Mouse (Mus musculus) lung, embryonic 14.5 days (tissue): ENCODE data around the gene Gm5475. TPM values are rescaled to one million over a fixed set of nuclear protein-coding genes. Genes with fewer than 3 reads are reported as not detected.
A peak's percentile ranks its signal among the peaks of the same experiment; 100 is the strongest.
"Not testable (repeated sequence)": the region's sequence is repeated elsewhere in the genome, so short reads cannot be mapped to it uniquely, and the experiment has no call there.

Experiments used
- ATAC-seq: fragments of 200-750 bp; cut with Nextera tagmentation; 2 replicates; pipeline ENCODE4 v1.8.0; 2017; ENCODE audit warnings: mild to moderate bottlenecking, moderate TSS enrichment, moderate library complexity; ENCODE audit not compliant: insufficient read depth
- DNase-seq: peaks from one replicate; pipeline ENCODE4 v3.0.0-alpha.2; 2015
- H3K27ac ChIP-seq: fragments of 300-500 bp; sonication (generic); 2 replicates; pipeline ENCODE4 v1.5.1; 2014; ENCODE audit warnings: low read depth, mild to moderate bottlenecking, moderate library complexity
- H3K27me3 ChIP-seq: fragments of 300-500 bp; sonication (generic); 2 replicates; pipeline ENCODE4 v1.6.1; 2014; ENCODE audit warnings: low read length, control low read depth; ENCODE audit not compliant: insufficient read depth
- H3K36me3 ChIP-seq: fragments of 300-500 bp; sonication (generic); 2 replicates; pipeline ENCODE4 v1.6.1; 2014; ENCODE audit warnings: control low read depth; ENCODE audit not compliant: insufficient read depth
- H3K4me1 ChIP-seq: fragments of 300-500 bp; sonication (generic); 2 replicates; pipeline ENCODE4 v1.6.1; 2014; ENCODE audit warnings: antibody characterized with exemption, control low read depth; ENCODE audit not compliant: insufficient read depth
- H3K4me2 ChIP-seq: fragments of 300-500 bp; sonication (generic); 2 replicates; pipeline ENCODE4 v1.6.1; 2014; ENCODE audit warnings: mild to moderate bottlenecking
- H3K4me3 ChIP-seq: fragments of 300-500 bp; sonication (generic); 2 replicates; pipeline ENCODE4 v1.5.1; 2014; ENCODE audit warnings: low read depth, low read length
- H3K9ac ChIP-seq: fragments of 300-500 bp; sonication (generic); 2 replicates; pipeline ENCODE4 v1.6.1; 2014
- H3K9me3 ChIP-seq: fragments of 300-500 bp; sonication (generic); 2 replicates; pipeline ENCODE4 v1.6.1; 2016; ENCODE audit warnings: low read depth, low read length, control low read depth
- CTCF ChIP-seq: IDR thresholded peaks from 2 replicates; pipeline ENCODE4 v1.5.1; 2016; ENCODE audit warnings: antibody characterized with exemption, low read depth
- WGBS: fragments of 180-500 bp; shearing (Covaris S2); extraction: QIAGEN DNeasy Blood & Tissue Kit; methylation state at CpG from one replicate; pipeline ENCODE4 v1.1.7; 2014; 5-methylcytosine and 5-hydroxymethylcytosine counted together
- polyA plus RNA-seq: library from polyadenylated mRNA; unstranded; fragments of >200 nt; fragmentation: Nextera tagmentation; extraction: Ambion mirVana; gene quantifications from 2 replicates; pipeline ENCODE4 v1.2.1, GENCODE M21; 2014

Gene Gm5475
- polyA plus RNA-seq, result not detected in 2 replicates

GRCm38 (mm10) chr15:100421758-100422197 is at the start of gene Gm5475:
Gene Gm5475 (plus strand): TSS chr15:100422147.
- not testable (repeated sequence) for H3K4me1 ChIP-seq
- peak within 1 kb of the TSS; percentile 16; the same call in 1 of the 2 replicates for H3K27ac ChIP-seq

GRCm38 (mm10) chr15:100375066-100375465 is 46.9 kb upstream of the Gm5475 start:
- no peaks in the 10 kb centered on the region for H3K9me3 ChIP-seq
- no peak overlapping the region for H3K4me2 ChIP-seq
- DNase-seq (peak; percentile 84), ATAC-seq (no peak)
- no peaks in the 10 kb centered on the region for H3K36me3 ChIP-seq
- no peaks in the 10 kb centered on the region for H3K4me1 ChIP-seq
- 28% methylated on average over 5 of the region's 5 CpGs for WGBS
- no peak overlapping the region for H3K27ac ChIP-seq
- H3K9ac ChIP-seq, result no peak overlapping the region
- no peaks in the 10 kb centered on the region for H3K27me3 ChIP-seq
- H3K4me3 ChIP-seq, result no peak overlapping the region
- peak; percentile 65 for TF ChIP-seq CTCF

More at GRCm38 (mm10) chr15:100421758-100422197, at the start of gene Gm5475:
- WGBS, result 30% methylated on average over 3 of the region's 3 CpGs
- peak within 1 kb of the TSS; percentile 94 for H3K4me2 ChIP-seq
- H3K9me3 ChIP-seq, ATAC-seq, DNase-seq, H3K36me3 ChIP-seq: not testable (repeated sequence)
- peak within 1 kb of the TSS; percentile 91 for H3K9ac ChIP-seq
- peak within 1 kb of the TSS; percentile 96 for H3K4me3 ChIP-seq
- peaks cover 16% of the 10 kb centered on the region for H3K27me3 ChIP-seq

- not testable (repeated sequence) for H3K4me2 ChIP-seq, H3K36me3 ChIP-seq, H3K9me3 ChIP-seq, H3K27me3 ChIP-seq, DNase-seq, H3K27ac ChIP-seq, H3K9ac ChIP-seq, H3K4me3 ChIP-seq, H3K4me1 ChIP-seq
- 0 out of 2 replicates have a peak, but pooled peaks have one; percentile 2 for TF ChIP-seq CTCF
- WGBS, result 26% methylated on average over 3 of the region's 9 CpGs
- ATAC-seq, result peak; percentile 49; the same call in 1 of the 2 replicates
Measured at GRCm38 (mm10) chr15:100377847-100378505, 44.0 kb upstream of the Gm5475 start.

GRCm38 (mm10) chr15:100379658-100380057 is 42.3 kb upstream of the Gm5475 start:
- TF ChIP-seq CTCF, result no peak
- no peak overlapping the region for H3K4me3 ChIP-seq
- H3K27me3 ChIP-seq, result no peaks in the 10 kb centered on the region
- 68% methylated on average over 8 of the region's 8 CpGs for WGBS
- H3K9ac ChIP-seq, result no peak overlapping the region
- no peak for DNase-seq
- H3K4me2 ChIP-seq, result no peak overlapping the region
- no peak for ATAC-seq
- no peak overlapping the region for H3K27ac ChIP-seq
- H3K9me3 ChIP-seq, result no peaks in the 10 kb centered on the region
- H3K4me1 ChIP-seq, result no peaks in the 10 kb centered on the region
- H3K36me3 ChIP-seq, result no peaks in the 10 kb centered on the region

GRCm38 (mm10) chr15:100380104-100380503 is 41.8 kb upstream of the Gm5475 start:
- Histone ChIP-seq H3K4me2 (no peak overlapping the region), H3K4me1 (no peaks in the 10 kb centered on the region), H3K27me3 (no peaks in the 10 kb centered on the region), H3K4me3 (no peak overlapping the region), H3K9me3 (no peaks in the 10 kb centered on the region), H3K27ac (no peak overlapping the region), H3K9ac (no peak overlapping the region), H3K36me3 (no peaks in the 10 kb centered on the region)
- 52% methylated on average over 2 of the region's 2 CpGs for WGBS
- DNase-seq (no peak), ATAC-seq (no peak)
- no peak for TF ChIP-seq CTCF

- H3K27ac ChIP-seq, result no peak overlapping the region
- no peak overlapping the region for H3K4me2 ChIP-seq
- no peak overlapping the region for H3K9ac ChIP-seq
- TF ChIP-seq CTCF, result no peak
- H3K4me1 ChIP-seq, result no peaks in the 10 kb centered on the region
- 89% methylated on average over 9 of the region's 9 CpGs for WGBS
- H3K9me3 ChIP-seq, result 0 out of 2 replicates have a peak, but pooled peaks cover 3% of the 10 kb centered on the region
- ATAC-seq, result no peak
- H3K4me3 ChIP-seq, result no peak overlapping the region
- no peaks in the 10 kb centered on the region for H3K27me3 ChIP-seq
- no peak for DNase-seq
- H3K36me3 ChIP-seq, result no peaks in the 10 kb centered on the region
Measured at GRCm38 (mm10) chr15:100385705-100386104, 36.2 kb upstream of the Gm5475 start.

- Histone ChIP-seq H3K36me3 (no peaks in the 10 kb centered on the region), H3K9ac (no peak overlapping the region), H3K9me3 (0 out of 2 replicates have a peak, but pooled peaks cover 3% of the 10 kb centered on the region), H3K27ac (peak overlapping the region; percentile 40; the same call in 1 of the 2 replicates), H3K4me2 (peak overlapping the region; percentile 40; the same call in 1 of the 2 replicates), H3K4me1 (no peaks in the 10 kb centered on the region), H3K4me3 (no peak overlapping the region), H3K27me3 (no peaks in the 10 kb centered on the region)
- ATAC-seq (no peak), DNase-seq (peak; percentile 34)
- WGBS, result 67% methylated on average over 17 of the region's 17 CpGs
- TF ChIP-seq CTCF, result no peak
Measured at GRCm38 (mm10) chr15:100387544-100388223, 34.3 kb upstream of the Gm5475 start.
